Mouse (Mus musculus) MEL (cell line): ENCODE results near the gene Vav2. TPM values are rescaled to one million over a fixed set of nuclear protein-coding genes. Genes with fewer than 3 reads are reported as not detected.

Source experiments
- DNase-seq: peaks from one replicate; pipeline ENCODE4 v3.0.0; 2011; ENCODE audit warnings: low read depth, low spot score
- H3K27ac ChIP-seq: 2 replicates; pipeline ENCODE4 v1.5.1; 2012; ENCODE audit warnings: low read depth, mild to moderate bottlenecking, control low read depth, low read length, moderate library complexity; ENCODE audit not compliant: control insufficient read depth
- H3K27me3 ChIP-seq, 2 experiments: fragments of 150-350 bp in 1 of 2; sonication (generic) in 1 of 2; 2 replicates each; pipeline ENCODE4 v1.6.1; 2012; ENCODE audit warnings: low read length in 2 of 2, mild to moderate bottlenecking in 2 of 2, improper control_type of control experiment in 1 of 2, moderate library complexity in 1 of 2; ENCODE audit not compliant: insufficient read depth in 2 of 2, control insufficient read depth in 1 of 2
- H3K36me3 ChIP-seq, 2 experiments: 2 replicates each; pipeline ENCODE4 v1.6.1; 2012 to 2014; ENCODE audit warnings: low read length in 2 of 2, improper control_type of control experiment in 1 of 2, inconsistent platforms in 1 of 2, mild to moderate bottlenecking in 1 of 2; ENCODE audit not compliant: insufficient read depth in 2 of 2, control insufficient read depth in 1 of 2
- H3K4me1 ChIP-seq, 2 experiments: fragments of 150-350 bp in 1 of 2; sonication (generic) in 1 of 2; 2 replicates each; pipeline ENCODE4 v1.6.1; 2012; ENCODE audit warnings: low read length in 2 of 2, improper control_type of control experiment in 1 of 2, mild to moderate bottlenecking in 1 of 2; ENCODE audit not compliant: insufficient read depth in 2 of 2, control insufficient read depth in 1 of 2
- H3K4me3 ChIP-seq, 2 experiments: fragments of 150-350 bp in 1 of 2; sonication (generic) in 1 of 2; 2 replicates each; pipeline ENCODE4 v1.5.1; 2012; ENCODE audit warnings: low read depth in 2 of 2, low read length in 2 of 2, mild to moderate bottlenecking in 2 of 2, moderate library complexity in 2 of 2, control low read depth in 1 of 2, improper control_type of control experiment in 1 of 2; ENCODE audit not compliant: control insufficient read depth in 1 of 2, insufficient read depth in 1 of 2
- H3K79me2 ChIP-seq: 2 replicates; pipeline ENCODE4 v1.6.1; 2012; ENCODE audit warnings: mild to moderate bottlenecking, low read length, moderate library complexity; ENCODE audit not compliant: control insufficient read depth, poor library complexity, insufficient read depth
- H3K9ac ChIP-seq: 2 replicates; pipeline ENCODE4 v1.6.1; 2012; ENCODE audit warnings: low read depth, mild to moderate bottlenecking, control low read depth, low read length, moderate library complexity; ENCODE audit not compliant: control insufficient read depth, poor library complexity, severe bottlenecking
- H3K9me3 ChIP-seq: fragments of 150-350 bp; sonication (generic); replicated peaks from 2 replicates; pipeline ENCODE4 v1.6.1; 2012; ENCODE audit warnings: mild to moderate bottlenecking, low read length, improper control_type of control experiment, moderate library complexity; ENCODE audit not compliant: insufficient read depth
- BHLHE40 ChIP-seq: IDR thresholded peaks from 2 replicates; pipeline ENCODE4 v1.6.1; 2012; ENCODE audit warnings: low read depth, mild to moderate bottlenecking, inconsistent platforms, low read length, improper control_type of control experiment, borderline replicate concordance
- CHD1 ChIP-seq: IDR thresholded peaks from 2 replicates; pipeline ENCODE4 v1.6.1; 2012; ENCODE audit warnings: low read depth, mild to moderate bottlenecking, inconsistent platforms, low read length, improper control_type of control experiment
- EP300 ChIP-seq, 2 experiments: IDR thresholded peaks; 2 replicates each; pipeline ENCODE4 v1.6.1; 2011; ENCODE audit warnings: improper control_type of control experiment in 2 of 2, low read length in 2 of 2, low read depth in 1 of 2, mild to moderate bottlenecking in 1 of 2
- ETS1 ChIP-seq: IDR thresholded peaks from 2 replicates; pipeline ENCODE4 v1.6.1; 2012; ENCODE audit warnings: low read depth, mild to moderate bottlenecking, inconsistent platforms, low read length, improper control_type of control experiment, moderate library complexity
- GABPA ChIP-seq: IDR thresholded peaks from 2 replicates; pipeline ENCODE4 v1.6.1; 2012; ENCODE audit warnings: low read depth, mild to moderate bottlenecking, inconsistent platforms, low read length, improper control_type of control experiment, moderate library complexity
- KAT2A ChIP-seq: conservative IDR thresholded peaks from 2 replicates; pipeline ENCODE4 v1.6.1; 2012; ENCODE audit warnings: low read depth, low read length, improper control_type of control experiment, inconsistent platforms
- MAFK ChIP-seq: IDR thresholded peaks from 2 replicates; pipeline ENCODE4 v1.6.1; 2011; ENCODE audit warnings: low read depth, mild to moderate bottlenecking, low read length, improper control_type of control experiment, borderline replicate concordance
- MAX ChIP-seq: IDR thresholded peaks from 2 replicates; pipeline ENCODE4 v1.6.1; 2011; ENCODE audit warnings: low read length, improper control_type of control experiment
- MXI1 ChIP-seq: IDR thresholded peaks from 2 replicates; pipeline ENCODE4 v1.6.1; 2011; ENCODE audit warnings: mild to moderate bottlenecking, low read depth, low read length, improper control_type of control experiment
- MYB ChIP-seq: IDR thresholded peaks from 2 replicates; pipeline ENCODE4 v1.6.1; 2011; ENCODE audit warnings: mild to moderate bottlenecking, low read depth, low read length, improper control_type of control experiment
- NELFE ChIP-seq: IDR thresholded peaks from 2 replicates; pipeline ENCODE4 v1.6.1; 2011; ENCODE audit warnings: low read depth, low read length, improper control_type of control experiment
- POLR2A ChIP-seq, 2 experiments: IDR thresholded peaks; 2 replicates each; pipeline ENCODE4 v1.6.1; 2011 to 2012; ENCODE audit warnings: low read length in 2 of 2, mild to moderate bottlenecking in 2 of 2, control low read depth in 1 of 2, improper control_type of control experiment in 1 of 2, low read depth in 1 of 2, moderate library complexity in 1 of 2; ENCODE audit not compliant: control insufficient read depth in 1 of 2, insufficient read depth in 1 of 2, poor library complexity in 1 of 2
- POLR2AphosphoS2 ChIP-seq: IDR thresholded peaks from 2 replicates; pipeline ENCODE4 v1.6.1; 2011; ENCODE audit warnings: low read length, improper control_type of control experiment
- POLR2AphosphoS5 ChIP-seq: IDR thresholded peaks from 2 replicates; pipeline ENCODE4 v1.6.1; 2012; ENCODE audit warnings: low read depth, borderline replicate concordance, mild to moderate bottlenecking, inconsistent platforms, low read length, moderate library complexity, mixed read lengths
- SIN3A ChIP-seq: IDR thresholded peaks from 2 replicates; pipeline ENCODE4 v1.6.1; 2012; ENCODE audit warnings: low read length, improper control_type of control experiment, inconsistent platforms
- SMC3 ChIP-seq: IDR thresholded peaks from 2 replicates; pipeline ENCODE4 v1.6.1; 2011; ENCODE audit warnings: low read depth, low read length, improper control_type of control experiment
- TAL1 ChIP-seq: IDR thresholded peaks from 2 replicates; pipeline ENCODE4 v1.6.1; 2012; ENCODE audit warnings: mild to moderate bottlenecking, inconsistent platforms, low read length, moderate library complexity, mixed read lengths
- UBTF ChIP-seq: IDR thresholded peaks from 2 replicates; pipeline ENCODE4 v1.6.1; 2012; ENCODE audit warnings: low read depth, mild to moderate bottlenecking, inconsistent platforms, low read length, improper control_type of control experiment, moderate library complexity, borderline replicate concordance; ENCODE audit not compliant: insufficient read depth
- USF1 ChIP-seq: IDR thresholded peaks from 2 replicates; pipeline ENCODE4 v1.6.1; 2014; ENCODE audit warnings: low read depth, mild to moderate bottlenecking, inconsistent platforms, low read length, improper control_type of control experiment, moderate library complexity
- ZC3H11A ChIP-seq: IDR thresholded peaks from 2 replicates; pipeline ENCODE4 v1.6.1; 2012; ENCODE audit warnings: low read depth, mild to moderate bottlenecking, inconsistent platforms, low read length, improper control_type of control experiment
- ZKSCAN1 ChIP-seq: IDR thresholded peaks from 2 replicates; pipeline ENCODE4 v1.6.1; 2012; ENCODE audit warnings: low read depth, mild to moderate bottlenecking, inconsistent platforms, low read length, improper control_type of control experiment, moderate library complexity
- polyA plus RNA-seq, 2 experiments: library from polyadenylated mRNA; stranded (reverse) in 1 of 2; unstranded in 1 of 2; fragments of >175 nt in 1 of 2; fragments of >200 nt in 1 of 2; gene quantifications; 2 replicates each; pipeline versions ENCODE4 v1.2.1 to v1.2.4; 2012; ENCODE audit warnings: low replicate concordance in 2 of 2, low read depth in 1 of 2; ENCODE audit not compliant: insufficient read length in 2 of 2, insufficient read depth in 1 of 2, missing spikeins in 1 of 2
- total RNA-seq: library from RNA; depleted of rRNA; stranded (reverse); fragments of 300-350 nt; gene quantifications from 2 replicates; pipeline ENCODE4 v1.2.3, GENCODE M21; 2012

Gene Vav2
- total and polyA plus RNA-seq, 3 experiments = 8.8 to 15.9 TPM; not detected in 1

- TF ChIP-seq POLR2AphosphoS5 (no peak), SMC3 (no peak), MXI1 (peak; percentile 56; the same call in 1 of the 2 replicates), POLR2A (IDR thresholded peaks at IDR 0.05; ENCODE audit: control insufficient read depth in 1 of 2, insufficient read depth in 1 of 2, low read depth in 1 of 2, low read length in 2 of 2, poor library complexity in 1 of 2) (no peak), MYB (no peak), USF1 (no peak), POLR2AphosphoS2 (no peak), TAL1 (peak; percentile 70), CHD1 (no peak), ETS1 (peak; percentile 80), EP300 (IDR thresholded peaks at IDR 0.05; ENCODE audit: low read depth in 1 of 2, low read length in 2 of 2) (peak; percentile 84 to 87), GABPA (no peak)
- TF ChIP-seq, all 39 proteins: peak for 9
These were observed 82.8 kb downstream of the Vav2 start (continued) for GRCm38 (mm10) chr2:27343984-27344453.

GRCm38 (mm10) chr2:27340682-27341081, 86.2 kb downstream of the Vav2 start:
- TF ChIP-seq UBTF (no peak), KAT2A (no peak), CHD1 (no peak), POLR2AphosphoS2 (no peak), MAFK (no peak), MXI1 (no peak), MYB (no peak), MAX (no peak)
- TF ChIP-seq, all 39 proteins: peak for 0
- DNase-seq = no peak
- no peak overlapping the region for H3K27ac ChIP-seq
- no peak overlapping the region for H3K4me3 ChIP-seq
- no peaks in the 10 kb centered on the region for H3K9me3 ChIP-seq
- no peaks in the 10 kb centered on the region for H3K27me3 ChIP-seq
- no peak overlapping the region for H3K9ac ChIP-seq
- H3K36me3 ChIP-seq = peaks cover 0 to 11% of the 10 kb centered on the region in 2 experiments; a peak in 2 of 4 replicates
- peaks cover 11 to 25% of the 10 kb centered on the region in 2 experiments for H3K4me1 ChIP-seq
- peaks cover 1% of the 10 kb centered on the region; the same call in 1 of the 2 replicates for H3K79me2 ChIP-seq

GRCm38 (mm10) chr2:27339051-27339450, 87.8 kb downstream of the Vav2 start:
- peaks cover 0 to 8% of the 10 kb centered on the region in 2 experiments; a peak in 2 of 4 replicates for H3K36me3 ChIP-seq
- no peak for TF ChIP-seq ZKSCAN1
- no peak for TF ChIP-seq ZC3H11A
- no peak for TF ChIP-seq SMC3
- TF ChIP-seq SIN3A = no peak
- TF ChIP-seq USF1 = no peak
- no peak for TF ChIP-seq BHLHE40
- TF ChIP-seq NELFE = no peak

More at GRCm38 (mm10) chr2:27339051-27339450, 87.8 kb downstream of the Vav2 start:
- DNase-seq = no peak
- no peaks in the 10 kb centered on the region for H3K9me3 ChIP-seq
- H3K9ac ChIP-seq = no peak overlapping the region
- no peaks in the 10 kb centered on the region for H3K27me3 ChIP-seq
- H3K4me1 ChIP-seq = peaks cover 5 to 14% of the 10 kb centered on the region in 2 experiments
- H3K27ac ChIP-seq = no peak overlapping the region
- no peak overlapping the region for H3K4me3 ChIP-seq
- H3K79me2 ChIP-seq = peaks cover 1% of the 10 kb centered on the region; the same call in 1 of the 2 replicates
